Mouse (Mus musculus): ENCODE data around the gene Vmn1r49.
"Not testable (repeated sequence)": the region's sequence is repeated elsewhere in the genome, so short reads cannot be mapped to it uniquely, and the experiment has no call there.

Vmn1r49 gene

GRCm38 (mm10) chr6:90078406-90078805 is at the start of gene Vmn1r49:
Vmn1r49 (minus strand) TSS chr6:90078506.
- no peak for DNase-seq (ENCODE audit: low read depth)

- DNase-seq (ENCODE audit: low read depth), result not testable (repeated sequence)
Measured at GRCm38 (mm10) chr6:90122296-90122695, 44.0 kb upstream of the Vmn1r49 start, which contains the start of gene Vmn1r51. Vmn1r51 (plus strand) TSS chr6:90122596.

- DNase-seq (ENCODE audit: low read depth), result no peak
Measured at GRCm38 (mm10) chr6:90101130-90101529, 22.8 kb upstream of the Vmn1r49 start, which contains the start of gene Vmn1r50. Vmn1r50 (plus strand) TSS chr6:90101430.

GRCm38 (mm10) chr6:90100566-90100965 is 22.3 kb upstream of the Vmn1r49 start:
- peak; percentile 69 for DNase-seq (ENCODE audit: low read depth)

GRCm38 (mm10) chr6:90036741-90037140 is 41.6 kb downstream of the Vmn1r49 start, which contains the start of gene Vmn1r48:
Vmn1r48 (minus strand) TSS chr6:90036841.
- not testable (repeated sequence) for DNase-seq (ENCODE audit: low read depth)

Data from NIH3T3 (cell line).